Mouse (Mus musculus) G1E (cell line): ENCODE results near the gene Mgat4b.

Source experiments
- CTCF ChIP-seq: IDR thresholded peaks from 2 replicates; pipeline ENCODE4 v1.5.1; 2012; ENCODE audit warnings: low read depth, low read length, inconsistent platforms, mixed read lengths
- GATA1 ChIP-seq: IDR thresholded peaks from 2 replicates; pipeline ENCODE4 v1.6.1; 2012; ENCODE audit warnings: borderline replicate concordance, low read length, inconsistent platforms, mixed read lengths
- POLR2AphosphoS5 ChIP-seq: IDR thresholded peaks from 2 replicates; pipeline ENCODE4 v1.6.1; 2012; ENCODE audit warnings: low read depth, low read length, inconsistent platforms; ENCODE audit not compliant: insufficient replicate concordance
- TAL1 ChIP-seq: conservative IDR thresholded peaks from 2 replicates; pipeline ENCODE4 v1.6.1; 2012; ENCODE audit warnings: low read depth, low read length, inconsistent platforms, mixed read lengths

DNA sequence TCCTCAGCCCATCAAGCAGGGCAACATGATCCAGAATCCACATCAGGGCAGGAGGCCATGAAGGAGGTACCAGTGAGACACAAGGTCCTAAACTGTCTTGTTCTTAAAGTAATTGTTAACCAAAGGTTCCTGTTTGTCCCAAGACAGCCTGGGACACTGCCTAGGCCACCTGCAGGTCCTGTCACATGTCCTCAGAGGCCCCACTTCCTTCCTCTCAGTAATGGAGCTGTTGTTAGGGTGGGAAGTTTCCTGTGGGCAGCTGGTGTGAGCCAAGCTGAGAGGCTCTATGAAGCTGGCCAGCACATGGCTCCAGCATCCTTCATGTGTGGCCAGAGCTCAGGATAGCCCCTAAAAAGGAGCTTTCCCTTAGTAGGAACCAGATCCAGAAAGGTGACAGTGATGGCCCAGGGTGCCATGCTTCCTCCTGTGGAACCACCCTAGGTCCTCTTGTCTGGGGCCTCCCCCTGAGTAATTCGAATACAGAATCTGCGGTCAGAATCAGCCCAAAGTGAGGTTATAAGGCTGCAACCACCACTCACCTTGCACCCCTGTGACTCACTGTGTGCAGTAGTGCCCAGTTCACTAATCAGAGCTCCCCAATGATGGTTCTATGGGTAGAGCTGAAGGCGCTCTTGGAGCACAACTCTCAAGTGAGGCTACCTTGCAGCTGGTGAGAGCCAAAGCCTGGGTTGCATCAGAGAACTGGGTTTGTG lies 48.2 kb upstream of the Mgat4b start:
- TF ChIP-seq GATA1 (no peak), CTCF (no peak), POLR2AphosphoS5 (no peak), TAL1 (no peak)
